Mouse (Mus musculus): ENCODE measurements around the gene Opcml.

DNA sequence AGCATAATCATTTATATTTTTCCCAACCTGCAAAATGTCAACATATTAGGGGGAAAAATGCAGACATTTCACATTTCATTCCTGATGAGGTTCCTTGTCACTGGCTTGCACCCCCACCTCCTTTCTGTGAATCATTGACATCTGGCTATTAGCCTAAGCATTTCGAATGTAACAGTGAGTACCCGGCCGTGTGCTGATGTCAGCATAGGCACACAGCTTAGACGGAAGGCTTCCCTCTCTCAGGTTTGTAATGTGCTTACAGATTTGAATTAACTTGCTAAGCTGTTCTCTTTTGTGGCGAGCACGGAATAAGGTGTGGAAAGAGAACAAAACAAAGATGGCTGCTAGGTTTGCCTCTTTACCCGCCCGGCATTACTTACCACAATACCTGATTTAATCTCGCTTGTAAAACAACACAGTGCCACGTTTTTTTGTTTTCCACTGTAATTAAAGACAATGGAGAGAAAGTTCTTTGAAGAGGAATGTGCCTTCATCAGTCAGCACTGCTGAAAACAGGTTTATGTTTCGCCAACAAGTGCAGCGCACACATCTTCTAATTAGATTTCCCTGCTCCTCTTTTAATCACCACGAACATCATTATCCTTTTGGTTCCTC, 1121.1 kb downstream of the Opcml start:
- no peak for TF ChIP-seq POLR2A (IDR thresholded peaks at IDR 0.05; ENCODE audit: insufficient read depth, low read depth, low read length)
- no peak for TF ChIP-seq CTCF (IDR thresholded peaks at IDR 0.05)
